Mouse (Mus musculus): ENCODE data around the gene Klc3. TPM values are rescaled to one million over a fixed set of nuclear protein-coding genes. Genes with fewer than 3 reads are reported as not detected.

Klc3 gene
- total RNA-seq, 2 experiments from 2014 or later: not detected

- no peak for ATAC-seq (replicated peaks; ENCODE audit: low FRiP score, poor library complexity, severe bottlenecking)
Measured at GRCm38 (mm10) chr7:19411783-19412182, 7.9 kb upstream of the Klc3 start.

DNA sequence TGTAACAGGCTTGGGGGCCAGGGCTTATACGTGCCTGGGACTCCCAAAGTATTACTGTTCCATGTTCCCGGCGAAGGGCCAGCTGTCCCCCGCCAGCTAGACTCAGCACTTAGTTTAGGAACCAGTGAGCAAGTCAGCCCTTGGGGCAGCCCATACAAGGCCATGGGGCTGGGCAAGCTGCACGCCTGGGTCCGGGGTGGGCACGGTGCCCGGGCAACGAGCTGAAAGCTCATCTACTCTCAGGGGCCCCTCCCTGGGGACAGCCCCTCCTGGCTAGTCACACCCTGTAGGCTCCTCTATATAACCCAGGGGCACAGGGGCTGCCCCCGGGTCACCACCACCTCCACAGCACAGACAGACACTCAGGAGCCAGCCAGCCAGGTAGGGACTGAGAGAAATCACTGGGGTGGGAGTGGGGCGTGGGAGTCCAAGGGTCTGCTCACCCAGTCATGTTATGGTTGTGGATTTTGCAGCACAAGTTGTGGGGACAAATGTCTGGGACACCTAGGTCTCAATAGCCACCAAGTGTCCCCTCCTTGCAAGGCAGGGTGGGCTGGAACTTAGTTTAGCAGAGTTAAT, 7.0 kb upstream of the Klc3 start:
- no peak for ATAC-seq (replicated peaks; ENCODE audit: low FRiP score, poor library complexity, severe bottlenecking)

- ATAC-seq (replicated peaks; ENCODE audit: low FRiP score, poor library complexity, severe bottlenecking): no peak
Measured at GRCm38 (mm10) chr7:19409753-19410152, 5.8 kb upstream of the Klc3 start.

DNA sequence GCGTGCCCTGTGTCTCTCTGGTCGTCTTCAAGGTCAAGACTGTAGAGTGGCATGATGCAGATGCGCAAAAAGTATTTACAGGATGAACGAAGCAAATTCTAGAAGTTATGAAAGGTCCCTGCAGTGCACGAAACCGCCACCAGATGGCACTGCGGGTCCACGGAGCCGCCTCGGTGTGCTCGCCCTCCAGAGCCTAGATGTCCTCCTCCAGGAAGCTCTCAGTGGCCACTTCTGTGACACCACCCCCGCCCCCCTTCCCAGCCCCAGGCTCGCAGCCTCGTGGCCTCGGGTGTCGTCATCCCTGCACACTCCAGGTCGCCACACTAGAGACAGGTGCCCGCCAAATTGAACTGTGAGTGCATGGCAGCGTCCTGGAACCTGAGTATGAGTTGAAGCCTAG, 1.5 kb upstream of the Klc3 start:
- ATAC-seq (replicated peaks; ENCODE audit: low FRiP score, poor library complexity, severe bottlenecking): peak; percentile 56; the same call in 1 of the 2 replicates

DNA sequence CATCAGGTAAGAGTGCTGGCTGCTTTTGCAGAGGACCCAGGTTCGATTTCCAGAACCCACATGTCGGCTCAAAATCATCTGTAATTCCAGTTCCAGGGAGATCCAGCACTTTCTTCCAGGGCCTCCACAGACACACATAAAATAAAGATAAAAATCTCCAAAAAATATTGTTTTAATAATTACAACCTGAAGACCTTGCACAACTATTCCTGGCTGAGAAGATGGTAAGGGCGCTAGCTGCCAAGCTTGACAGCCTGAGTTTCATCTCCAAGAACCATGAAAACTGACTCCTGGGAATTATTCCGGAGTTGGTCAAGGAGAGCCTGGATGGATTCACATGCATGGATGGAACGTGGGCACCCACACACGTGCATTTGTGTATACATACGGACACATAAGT, 572 bp upstream of the Klc3 start, which contains the start of gene Ckm:
Ckm (plus strand) TSS at position 301 of the 400 bp plus-strand sequence.
- no peak for ATAC-seq (replicated peaks; ENCODE audit: low FRiP score, poor library complexity, severe bottlenecking)

- ATAC-seq (replicated peaks; ENCODE audit: low FRiP score, poor library complexity, severe bottlenecking): no peak
Measured at GRCm38 (mm10) chr7:19402535-19403112, 1.3 kb downstream of the Klc3 start.

DNA sequence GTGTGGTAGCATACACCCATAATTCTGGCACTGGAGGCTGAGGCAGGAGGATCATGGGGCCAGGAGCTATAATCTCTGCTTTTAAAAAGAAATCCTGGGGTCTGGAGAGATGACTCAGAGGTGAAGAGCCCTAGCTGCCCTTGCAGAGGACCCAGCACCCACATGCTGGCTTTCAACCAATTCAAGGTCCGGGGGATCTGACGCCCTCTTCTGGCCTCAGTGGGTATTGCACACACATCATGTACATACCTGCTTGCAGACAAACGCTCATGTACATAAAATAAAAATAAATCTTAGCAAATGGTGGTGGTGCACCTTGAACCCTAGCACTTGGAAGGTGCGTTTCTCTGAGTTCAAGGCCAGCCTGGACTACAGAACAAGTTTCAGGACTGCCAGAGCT, 3.0 kb downstream of the Klc3 start:
- no peak for ATAC-seq (replicated peaks; ENCODE audit: low FRiP score, poor library complexity, severe bottlenecking)

DNA sequence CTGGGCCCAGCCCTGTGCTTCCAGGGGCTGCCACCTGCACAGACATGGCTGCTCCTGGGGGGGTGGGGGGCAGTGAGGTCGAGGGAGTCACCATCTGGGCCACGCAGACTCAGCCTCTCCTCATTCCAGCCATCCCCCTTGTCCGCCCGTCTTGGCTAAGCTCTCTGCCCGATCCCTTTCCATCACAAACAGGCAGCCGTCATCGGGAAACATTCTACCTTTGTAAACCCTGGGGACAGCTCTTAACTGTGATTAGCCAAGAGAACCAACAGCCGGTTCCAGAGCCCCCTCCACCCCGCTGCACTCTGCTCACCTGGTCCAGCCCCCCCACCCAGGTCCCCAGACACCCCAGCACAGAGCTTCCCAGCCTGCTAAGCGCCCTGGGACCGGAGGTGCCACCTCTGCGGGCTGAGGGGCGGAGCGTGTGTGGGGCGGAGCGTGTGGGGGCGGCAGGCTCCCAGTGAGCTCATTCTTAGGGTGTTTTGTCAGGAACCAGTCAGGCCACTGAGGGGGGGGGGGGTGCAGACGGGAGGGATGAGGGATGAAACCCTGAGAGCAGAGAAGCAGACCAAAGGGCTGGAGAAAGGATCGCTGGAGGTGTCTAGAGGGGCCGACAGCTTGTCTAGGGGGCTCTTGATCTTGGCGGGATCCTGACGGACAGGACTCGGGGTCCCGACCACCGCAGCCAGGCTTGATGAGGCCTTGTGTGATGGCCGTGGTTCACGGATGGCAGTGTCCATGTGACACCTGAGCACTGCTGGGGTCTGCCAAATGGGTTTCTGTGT, 4.2 kb downstream of the Klc3 start:
- ATAC-seq (replicated peaks; ENCODE audit: low FRiP score, poor library complexity, severe bottlenecking): no peak

- ATAC-seq (replicated peaks; ENCODE audit: low FRiP score, poor library complexity, severe bottlenecking): no peak
Measured at GRCm38 (mm10) chr7:19394484-19394883, 9.4 kb downstream of the Klc3 start.

DNA sequence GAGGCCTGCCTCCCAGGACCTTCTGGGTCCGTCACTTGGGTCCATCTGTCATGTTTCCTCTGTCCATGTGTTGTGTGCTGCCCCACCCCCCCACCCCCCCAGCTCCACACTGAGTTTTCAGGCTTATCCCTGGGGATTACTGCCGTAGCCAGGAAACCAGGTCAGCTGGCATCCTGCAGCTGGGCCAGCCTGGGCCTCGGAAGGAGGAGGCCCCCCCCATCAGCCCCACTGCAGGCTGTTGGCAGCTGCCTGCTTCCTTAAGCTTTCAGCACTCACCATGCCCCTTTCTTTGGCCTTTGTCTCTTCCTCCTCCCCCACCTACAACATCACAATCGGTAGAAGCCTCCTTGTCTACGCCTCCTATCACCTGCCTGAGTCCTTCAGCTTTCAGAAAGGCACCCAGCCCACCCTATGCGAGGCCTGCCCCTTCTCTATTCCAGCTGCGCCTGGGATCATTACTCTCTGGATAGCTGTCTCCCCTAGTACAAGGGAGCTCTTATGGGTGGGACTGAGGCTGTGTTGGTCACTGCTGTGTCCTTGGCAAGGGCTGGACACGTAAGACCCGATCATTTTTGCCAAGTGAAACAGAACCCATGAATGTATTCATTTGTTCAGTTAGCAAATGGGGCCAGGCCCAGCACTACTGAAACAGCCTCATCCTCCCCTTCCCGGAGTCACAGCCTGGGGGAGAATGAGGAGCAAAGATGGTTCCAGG, 15.0 kb downstream of the Klc3 start:
- ATAC-seq (replicated peaks; ENCODE audit: low FRiP score, poor library complexity, severe bottlenecking): no peak

GRCm38 (mm10) chr7:19383708-19384107, 20.2 kb downstream of the Klc3 start:
- ATAC-seq (replicated peaks; ENCODE audit: low FRiP score, poor library complexity, severe bottlenecking): no peak

- ATAC-seq (replicated peaks; ENCODE audit: low FRiP score, poor library complexity, severe bottlenecking): peak; percentile 66
Measured at GRCm38 (mm10) chr7:19382166-19382541, 21.8 kb downstream of the Klc3 start.

DNA sequence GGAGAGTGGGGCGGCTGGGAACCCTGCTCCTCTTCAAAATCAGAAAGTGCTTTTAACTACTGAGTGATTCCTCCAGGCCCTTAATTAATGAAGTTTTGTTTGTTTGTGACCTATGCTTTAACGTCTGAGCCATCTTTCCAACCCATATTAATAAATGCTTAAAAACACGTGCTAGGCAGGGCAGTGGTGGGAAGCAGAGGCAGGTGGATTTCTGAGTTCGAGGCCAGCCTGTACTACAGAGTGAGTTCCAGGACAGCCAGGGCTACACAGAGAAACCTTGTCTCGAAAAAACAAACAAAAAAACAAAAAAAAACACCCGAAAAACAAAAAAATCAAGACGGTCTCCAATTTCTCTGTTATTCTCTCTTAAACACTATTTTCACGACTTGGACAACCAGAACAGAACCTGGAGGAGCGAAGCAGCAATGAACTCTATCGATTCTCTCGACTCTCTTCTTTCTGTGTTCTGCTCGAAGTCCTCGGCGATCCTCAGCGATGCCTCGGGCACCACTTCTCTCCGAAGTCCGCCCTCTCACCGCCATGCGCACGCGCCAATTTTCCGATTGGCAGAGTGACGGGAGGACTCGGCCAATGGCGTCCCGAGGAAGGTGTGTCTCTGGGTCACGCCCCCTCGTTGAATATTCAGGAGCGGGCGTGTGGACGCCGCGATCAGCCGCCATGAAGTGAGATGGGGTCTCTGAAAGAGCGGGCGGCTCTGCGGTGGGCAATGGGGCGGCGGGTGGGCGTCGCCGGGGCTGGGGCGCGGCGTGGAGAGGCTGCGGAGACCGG, 22.3 kb downstream of the Klc3 start, which contains the start of gene Ercc2:
Ercc2 (plus strand) TSS at position 634 of the 789 bp plus-strand sequence.
- peak; percentile 99 for ATAC-seq (replicated peaks; ENCODE audit: low FRiP score, poor library complexity, severe bottlenecking)

GRCm38 (mm10) chr7:19378049-19378448, 25.9 kb downstream of the Klc3 start:
- ATAC-seq (replicated peaks; ENCODE audit: low FRiP score, poor library complexity, severe bottlenecking): no peak

GRCm38 (mm10) chr7:19376019-19376418, 27.9 kb downstream of the Klc3 start:
- ATAC-seq (replicated peaks; ENCODE audit: low FRiP score, poor library complexity, severe bottlenecking): no peak

DNA sequence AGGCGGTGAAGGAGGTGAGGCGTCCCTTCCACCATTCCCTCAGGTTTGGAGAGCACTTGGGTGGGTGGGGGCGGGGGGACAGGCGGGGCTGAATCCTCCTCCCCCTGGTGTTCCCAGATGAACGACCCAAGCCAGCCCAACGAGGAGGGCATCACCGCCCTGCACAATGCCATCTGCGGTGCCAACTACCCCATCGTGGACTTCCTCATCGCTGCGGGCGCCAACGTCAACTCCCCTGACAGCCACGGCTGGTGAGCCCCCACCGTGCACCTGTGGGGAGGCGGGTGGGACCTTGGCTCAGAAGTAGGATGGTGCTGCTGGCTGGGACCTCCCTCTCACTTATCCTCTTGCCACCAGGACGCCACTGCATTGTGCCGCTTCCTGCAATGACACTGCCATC, 28.5 kb downstream of the Klc3 start:
- ATAC-seq (replicated peaks; ENCODE audit: low FRiP score, poor library complexity, severe bottlenecking): no peak

DNA sequence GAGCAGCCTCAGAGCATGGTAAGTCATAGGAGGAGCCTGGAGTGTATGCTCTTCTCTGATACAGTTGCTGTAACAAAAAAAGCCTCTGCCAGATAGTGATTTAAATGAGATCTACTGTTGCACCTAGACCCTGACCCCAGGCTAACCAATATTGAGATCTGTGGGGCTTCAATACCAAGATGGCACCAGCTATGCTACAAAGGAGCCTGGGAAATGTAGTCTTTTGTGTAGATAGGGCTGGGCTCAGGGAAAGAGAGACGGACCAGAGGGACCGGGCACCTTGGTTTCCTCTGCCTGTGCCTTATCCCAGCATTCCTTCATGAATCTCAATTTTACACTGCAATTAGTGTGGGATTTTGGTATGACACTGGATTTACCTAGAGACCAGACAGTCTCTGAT, 30.5 kb downstream of the Klc3 start:
- ATAC-seq (replicated peaks; ENCODE audit: low FRiP score, poor library complexity, severe bottlenecking): no peak

GRCm38 (mm10) chr7:19369823-19370425, 34.0 kb downstream of the Klc3 start:
- ATAC-seq (replicated peaks; ENCODE audit: low FRiP score, poor library complexity, severe bottlenecking): peak; percentile 66; the same call in 1 of the 2 replicates

GRCm38 (mm10) chr7:19368380-19368779, 35.5 kb downstream of the Klc3 start:
- no peak for ATAC-seq (replicated peaks; ENCODE audit: low FRiP score, poor library complexity, severe bottlenecking)

Data from erythroid progenitor cell, adult 5-6 weeks (primary cell).